Mouse (Mus musculus) erythroblast, embryonic 14.5 days (primary cell): ENCODE results near the gene Clec16a. TPM values are rescaled to one million over a fixed set of nuclear protein-coding genes. Genes with fewer than 3 reads are reported as not detected.

Experiments used
- H3K27me3 ChIP-seq: 2 replicates; pipeline ENCODE4 v1.6.1; 2012; ENCODE audit warnings: inconsistent platforms; ENCODE audit not compliant: control insufficient read depth
- H3K36me3 ChIP-seq: 2 replicates; pipeline ENCODE4 v1.6.1; 2012; ENCODE audit warnings: mild to moderate bottlenecking, inconsistent platforms; ENCODE audit not compliant: control insufficient read depth
- H3K4me1 ChIP-seq: 2 replicates; pipeline ENCODE4 v1.6.1; 2012; ENCODE audit warnings: inconsistent platforms; ENCODE audit not compliant: control insufficient read depth
- H3K4me3 ChIP-seq: replicated peaks from 2 replicates; pipeline ENCODE3; 2012; ENCODE audit warnings: moderate library complexity, mild to moderate bottlenecking, inconsistent platforms
- H3K9me3 ChIP-seq: 2 replicates; pipeline ENCODE4 v1.6.1; 2012; ENCODE audit warnings: low read length, inconsistent platforms, mixed read lengths; ENCODE audit not compliant: control insufficient read depth
- GATA1 ChIP-seq: IDR thresholded peaks from 2 replicates; pipeline ENCODE4 v1.6.1; 2012; ENCODE audit warnings: low read length, inconsistent platforms, mixed read lengths
- TAL1 ChIP-seq: IDR thresholded peaks from 3 replicates; pipeline ENCODE4 v1.6.1; 2012; ENCODE audit warnings: low read length, inconsistent platforms, mixed read lengths
- polyA plus RNA-seq: library from polyadenylated mRNA; stranded (reverse); fragments of >175 nt; gene quantifications from 2 replicates; pipeline ENCODE4 v1.2.3, GENCODE M21; 2012

The Clec16a gene
- polyA plus RNA-seq, 1 experiment = 0.99 TPM

- no peaks in the 10 kb centered on the region for H3K36me3 ChIP-seq
- TF ChIP-seq TAL1 = no peak
- no peak for TF ChIP-seq GATA1
- H3K4me1 ChIP-seq = peaks cover 10% of the 10 kb centered on the region
- H3K27me3 ChIP-seq = peaks cover 10% of the 10 kb centered on the region; the same call in 1 of the 2 replicates
- H3K9me3 ChIP-seq = no peaks in the 10 kb centered on the region
- no peak overlapping the region for H3K4me3 ChIP-seq
These were observed 222.0 kb downstream of the Clec16a start for GRCm38 (mm10) chr16:10767158-10767557.

- Histone ChIP-seq H3K9me3 (no peaks in the 10 kb centered on the region), H3K4me3 (no peak overlapping the region), H3K36me3 (no peaks in the 10 kb centered on the region), H3K4me1 (peaks cover 15% of the 10 kb centered on the region), H3K27me3 (peaks cover 10% of the 10 kb centered on the region; the same call in 1 of the 2 replicates)
- TF ChIP-seq TAL1 (no peak), GATA1 (no peak)
These were observed 223.7 kb downstream of the Clec16a start for GRCm38 (mm10) chr16:10768821-10769220.

- Histone ChIP-seq H3K27me3 (peaks cover 8% of the 10 kb centered on the region; the same call in 1 of the 2 replicates), H3K4me3 (no peak overlapping the region), H3K4me1 (peaks cover 15% of the 10 kb centered on the region), H3K36me3 (no peaks in the 10 kb centered on the region), H3K9me3 (no peaks in the 10 kb centered on the region)
- TF ChIP-seq GATA1 (no peak), TAL1 (no peak)
These were observed 224.5 kb downstream of the Clec16a start for GRCm38 (mm10) chr16:10769661-10770060.

DNA sequence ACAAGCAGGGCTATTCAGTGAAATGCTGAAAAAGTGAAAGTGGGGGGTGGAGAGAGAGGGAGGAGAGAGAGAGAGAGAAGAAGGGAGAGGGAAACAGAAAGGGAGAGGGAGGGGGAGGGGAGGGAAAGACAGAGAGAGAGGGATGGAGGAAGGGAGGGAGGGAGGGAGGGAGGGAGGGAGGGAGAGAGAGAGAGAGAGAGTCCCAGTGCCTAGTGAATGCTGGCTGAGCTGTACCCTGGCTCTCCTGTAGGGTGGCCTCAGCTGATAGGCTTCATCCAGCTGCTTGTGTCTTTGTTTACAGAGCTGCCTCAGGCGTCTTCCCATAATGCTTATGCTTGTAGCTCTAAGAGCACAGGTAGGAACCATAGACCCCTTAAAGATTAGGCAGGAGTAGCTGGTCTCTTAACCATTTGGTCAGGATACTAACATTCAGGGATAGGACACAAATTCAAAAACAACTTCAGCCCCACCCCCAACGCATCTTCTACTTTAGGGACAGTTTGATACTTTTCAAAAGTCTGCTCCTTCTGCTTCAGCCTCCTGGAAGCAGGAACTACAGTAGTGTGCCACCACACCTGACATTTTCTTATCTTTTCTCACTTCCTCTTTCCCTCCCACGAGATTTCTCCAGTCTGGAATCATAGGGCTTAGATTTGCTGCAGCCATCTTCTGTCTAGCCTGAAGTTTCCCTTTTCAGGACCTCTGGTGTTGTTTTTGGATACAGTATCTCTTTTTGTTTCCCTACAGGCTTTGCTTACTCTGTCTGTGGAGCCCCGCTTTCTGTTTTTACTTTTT is 225.6 kb downstream of the Clec16a start:
- Histone ChIP-seq H3K4me3 (no peak overlapping the region), H3K9me3 (no peaks in the 10 kb centered on the region), H3K36me3 (no peaks in the 10 kb centered on the region), H3K27me3 (peaks cover 8% of the 10 kb centered on the region; the same call in 1 of the 2 replicates), H3K4me1 (peaks cover 15% of the 10 kb centered on the region)
- TF ChIP-seq GATA1 = no peak

DNA sequence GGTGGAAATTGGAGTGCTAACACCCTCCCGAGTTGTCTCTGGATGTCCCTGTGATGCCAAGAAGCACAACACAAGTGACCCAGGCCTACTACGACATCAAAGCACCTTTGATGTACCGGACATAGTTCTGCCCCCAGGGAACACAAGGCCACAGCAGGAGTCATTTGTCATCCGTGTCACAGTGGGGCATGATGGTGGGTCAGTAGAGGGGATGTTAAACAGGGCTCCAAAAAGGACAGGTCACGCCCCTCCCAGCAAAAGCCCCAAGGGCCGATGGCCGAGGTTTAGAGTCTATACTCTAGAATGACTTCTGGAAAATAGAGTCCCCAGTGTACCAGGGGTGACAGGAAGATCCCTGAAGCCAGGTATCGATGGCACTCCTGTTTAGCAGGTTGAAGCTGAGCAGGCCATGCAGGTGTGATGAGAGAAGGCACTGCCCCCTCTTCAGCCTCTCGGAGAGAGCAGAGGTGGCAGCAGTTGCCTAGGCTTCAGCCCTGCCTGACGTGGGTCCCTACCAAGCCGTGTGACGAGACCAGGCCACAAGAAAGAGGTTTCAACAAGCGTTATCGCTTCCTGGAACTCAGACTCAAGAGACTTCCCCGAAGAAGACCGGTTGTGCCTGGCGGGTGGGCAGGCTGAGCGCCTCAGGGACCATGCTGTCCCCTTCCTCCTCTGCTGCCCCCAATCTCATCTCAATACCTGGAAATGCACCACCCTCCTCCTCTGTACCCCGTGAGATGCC is 226.8 kb downstream of the Clec16a start:
- no peak overlapping the region for H3K4me3 ChIP-seq
- peaks cover 8% of the 10 kb centered on the region; the same call in 1 of the 2 replicates for H3K27me3 ChIP-seq
- H3K9me3 ChIP-seq = no peaks in the 10 kb centered on the region
- H3K36me3 ChIP-seq = no peaks in the 10 kb centered on the region
- no peak for TF ChIP-seq GATA1
- no peak for TF ChIP-seq TAL1
- peaks cover 15% of the 10 kb centered on the region for H3K4me1 ChIP-seq

DNA sequence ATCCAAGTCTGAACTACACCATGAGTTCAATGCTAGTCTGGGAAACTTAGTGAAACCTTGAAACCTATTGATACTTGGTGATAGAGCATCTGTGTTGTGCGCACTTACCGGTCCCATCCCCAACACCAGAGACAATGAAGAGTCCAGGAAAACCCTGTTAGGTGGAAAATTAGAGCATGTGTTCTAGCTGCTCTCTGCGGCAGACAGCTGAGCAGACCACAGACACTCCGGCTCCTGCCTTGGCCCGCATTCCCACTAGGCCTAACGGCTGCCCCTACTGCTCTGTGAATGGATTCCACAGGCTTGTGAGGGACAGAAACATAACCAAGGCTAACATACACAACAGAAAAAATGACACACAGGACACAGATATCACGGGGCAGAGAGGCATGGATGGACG is 228.4 kb downstream of the Clec16a start:
- Histone ChIP-seq H3K27me3 (peaks cover 6% of the 10 kb centered on the region; the same call in 1 of the 2 replicates), H3K4me1 (peaks cover 13% of the 10 kb centered on the region), H3K36me3 (no peaks in the 10 kb centered on the region), H3K4me3 (no peak overlapping the region), H3K9me3 (no peaks in the 10 kb centered on the region)
- TF ChIP-seq TAL1 (no peak), GATA1 (no peak)

GRCm38 (mm10) chr16:10774726-10775125 is 229.6 kb downstream of the Clec16a start:
- no peak for TF ChIP-seq TAL1
- TF ChIP-seq GATA1 = no peak
- H3K9me3 ChIP-seq = no peaks in the 10 kb centered on the region
- no peaks in the 10 kb centered on the region for H3K36me3 ChIP-seq
- H3K4me3 ChIP-seq = no peak overlapping the region
- peaks cover 10% of the 10 kb centered on the region for H3K4me1 ChIP-seq
- H3K27me3 ChIP-seq = no peaks in the 10 kb centered on the region

DNA sequence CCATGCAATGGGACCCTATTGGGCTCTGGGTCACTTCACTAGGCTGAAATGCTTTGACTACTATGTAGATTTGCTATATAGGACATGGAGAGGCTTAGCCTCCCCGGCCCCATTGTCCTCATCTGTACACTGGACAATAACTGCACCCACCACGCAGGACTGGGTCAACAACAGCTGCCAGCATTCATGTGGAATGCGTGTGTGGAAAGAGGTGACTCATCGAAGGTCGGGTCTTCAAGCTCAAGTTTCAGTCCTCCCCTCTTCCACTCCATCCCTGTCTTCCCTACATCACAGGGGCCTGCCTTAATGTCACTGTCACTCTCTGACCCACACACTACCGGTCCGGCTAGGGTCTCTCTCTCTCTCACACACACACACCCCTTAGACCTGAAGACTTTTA is 231.2 kb downstream of the Clec16a start:
- Histone ChIP-seq H3K4me3 (no peak overlapping the region), H3K36me3 (no peaks in the 10 kb centered on the region), H3K9me3 (no peaks in the 10 kb centered on the region), H3K4me1 (peaks cover 10% of the 10 kb centered on the region), H3K27me3 (peaks cover 4% of the 10 kb centered on the region)
- TF ChIP-seq TAL1 (no peak), GATA1 (no peak)

DNA sequence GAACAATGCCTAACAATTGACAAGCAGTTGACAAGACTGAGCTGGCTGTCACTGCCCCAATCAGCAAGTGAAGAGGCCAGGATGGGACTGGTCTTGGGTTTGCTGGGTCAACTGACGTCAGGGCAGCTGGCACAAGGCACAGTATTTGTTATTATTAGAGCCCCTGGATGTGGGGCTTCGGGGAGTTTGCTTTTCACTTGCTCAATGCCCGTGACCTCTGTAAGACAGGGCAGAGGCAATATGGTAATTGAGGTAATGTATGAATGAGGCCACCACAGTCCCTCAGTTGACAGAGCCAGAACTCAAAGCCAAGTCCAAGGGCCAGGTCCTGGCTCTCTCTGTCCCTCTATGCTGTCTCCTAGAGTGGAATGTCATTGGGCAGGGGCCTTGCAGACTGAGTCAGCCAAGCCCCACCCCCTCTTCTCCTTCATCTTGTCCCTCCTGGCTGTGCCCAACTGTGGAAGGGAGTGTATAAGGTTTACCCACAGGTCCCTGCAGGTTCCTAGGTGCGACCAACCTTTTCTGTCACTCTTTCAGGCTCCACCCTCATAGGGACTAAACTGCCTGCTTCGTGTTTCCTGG is 232.5 kb downstream of the Clec16a start:
- TF ChIP-seq TAL1 = no peak
- TF ChIP-seq GATA1 = no peak
- Histone ChIP-seq H3K9me3 (no peaks in the 10 kb centered on the region), H3K4me1 (no peaks in the 10 kb centered on the region), H3K27me3 (peaks cover 17% of the 10 kb centered on the region), H3K36me3 (no peaks in the 10 kb centered on the region), H3K4me3 (no peak overlapping the region)
